Mouse (Mus musculus) mesoderm, embryonic 11.5 days (tissue): Measurements from ENCODE around the gene Mrgprd.

Source experiments
- DNase-seq: peaks from one replicate; pipeline ENCODE4 v3.0.0-alpha.2; 2012; ENCODE audit warnings: low read depth, low spot score

Gene Mrgprd

GRCm38 (mm10) chr7:145314785-145315411 lies at the start of gene Mrgprd:
Gene Mrgprd (plus strand): TSS chr7:145314835.
- no peak for DNase-seq

- no peak for DNase-seq
These were observed 48.6 kb upstream of the Mrgprd start for GRCm38 (mm10) chr7:145266011-145266410.

GRCm38 (mm10) chr7:145268890-145269289 lies 45.7 kb upstream of the Mrgprd start:
- DNase-seq = no peak

- DNase-seq = no peak
These were observed 43.7 kb upstream of the Mrgprd start for GRCm38 (mm10) chr7:145270955-145271354.

- DNase-seq = no peak
These were observed 39.1 kb upstream of the Mrgprd start for GRCm38 (mm10) chr7:145275488-145275887.

GRCm38 (mm10) chr7:145281396-145281795 lies 33.2 kb upstream of the Mrgprd start:
- no peak for DNase-seq

- DNase-seq = no peak
These were observed 31.6 kb upstream of the Mrgprd start for GRCm38 (mm10) chr7:145283041-145283440.

GRCm38 (mm10) chr7:145283487-145284187 lies 31.0 kb upstream of the Mrgprd start, which contains the start of gene Tpcn2:
Gene Tpcn2 (minus strand): TSS chr7:145284011.
- peak; percentile 97 for DNase-seq

- DNase-seq = no peak
These were observed 30.3 kb upstream of the Mrgprd start for GRCm38 (mm10) chr7:145284293-145284692.

- DNase-seq = no peak
These were observed 29.2 kb upstream of the Mrgprd start for GRCm38 (mm10) chr7:145285476-145285875.

GRCm38 (mm10) chr7:145287410-145287809 lies 27.2 kb upstream of the Mrgprd start:
- no peak for DNase-seq

GRCm38 (mm10) chr7:145289302-145289701 lies 25.3 kb upstream of the Mrgprd start:
- peak; percentile 30 for DNase-seq

GRCm38 (mm10) chr7:145291847-145292246 lies 22.8 kb upstream of the Mrgprd start:
- no peak for DNase-seq

- no peak for DNase-seq
These were observed 21.9 kb upstream of the Mrgprd start for GRCm38 (mm10) chr7:145292726-145293125.

GRCm38 (mm10) chr7:145293859-145294258 lies 20.8 kb upstream of the Mrgprd start:
- peak; percentile 44 for DNase-seq

- no peak for DNase-seq
These were observed 15.8 kb upstream of the Mrgprd start for GRCm38 (mm10) chr7:145298666-145299490.

- DNase-seq = no peak
These were observed 14.9 kb upstream of the Mrgprd start for GRCm38 (mm10) chr7:145299562-145300320.

GRCm38 (mm10) chr7:145300321-145301007 lies 14.2 kb upstream of the Mrgprd start, which contains the start of gene Mrgprf:
Gene Mrgprf (plus strand): TSS chr7:145300828.
- no peak for DNase-seq

GRCm38 (mm10) chr7:145301008-145301340 lies 13.7 kb upstream of the Mrgprd start:
- no peak for DNase-seq

- no peak for DNase-seq
These were observed 13.2 kb upstream of the Mrgprd start for GRCm38 (mm10) chr7:145301341-145302005.
